Comparison of ENCODE assay signal across 9 mouse cellular contexts in the genomic region with DNA sequence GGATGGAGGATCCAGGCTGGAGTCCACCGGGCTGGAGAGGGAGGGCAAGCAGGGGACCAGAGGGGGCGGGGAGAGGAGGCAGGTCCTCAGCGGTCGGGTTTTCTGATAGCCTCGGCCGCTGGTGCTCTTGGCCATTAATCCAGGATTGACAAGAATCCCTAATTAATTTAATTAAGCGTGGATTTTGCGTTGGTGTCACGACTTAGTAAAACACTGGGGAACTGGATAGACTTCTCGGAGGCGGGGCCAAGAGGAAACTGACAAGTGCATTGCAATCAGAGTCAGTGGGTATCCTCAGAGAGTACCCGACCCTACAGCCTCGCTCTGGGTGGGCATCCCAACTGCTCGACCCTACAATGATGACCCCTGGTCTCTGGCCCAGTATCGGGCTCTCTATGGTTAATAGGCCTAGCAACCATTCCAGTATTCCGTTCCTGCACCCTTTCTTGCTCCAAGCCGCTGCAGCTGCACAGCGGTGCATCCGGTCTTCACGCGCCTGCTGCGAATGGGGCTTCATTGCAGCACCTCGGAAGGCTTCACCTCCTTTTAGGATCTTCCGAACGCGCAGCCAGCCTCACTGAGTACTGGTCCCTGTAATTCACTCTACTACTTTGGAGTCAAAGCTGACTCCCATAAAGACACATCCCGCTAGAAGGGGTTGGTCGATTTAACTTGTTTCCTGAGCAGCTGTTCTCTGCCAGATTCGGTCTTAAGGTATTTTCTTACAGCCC. TPM values are rescaled to one million over a fixed set of nuclear protein-coding genes. Genes with fewer than 3 reads are reported as not detected.
A peak's percentile ranks its signal among the peaks of the same experiment; 100 is the strongest.
DNase-seq lines count a peak whose midpoint lies in the region; ATAC-seq and TF ChIP-seq lines count a peak whose summit lies in the region.
"Had no signal": no experiment of that assay in that cellular context is flagged by ENCODE, and none has a peak within 500 bp of the region (broad histone marks: within the 10 kb centered on the region; RNA-seq: fewer than 3 reads in every experiment).

No protein-coding gene starts in this region.

- no peak for TF ChIP-seq POLR2A in limb, embryonic 14.5 days (IDR thresholded peaks at IDR 0.05; ENCODE audit: borderline replicate concordance, extremely low read depth, insufficient read depth, insufficient read length)

- peak overlapping the region; percentile 69 for H3K4me3 ChIP-seq in embryonic facial prominence, embryonic 10.5 days
- peak overlapping the region; percentile 62 for H3K4me3 ChIP-seq in hindbrain, embryonic 10.5 days
- H3K4me3 ChIP-seq in limb, embryonic 14.5 days (replicated peaks; ENCODE audit: low read length) = peak overlapping the region; percentile 66
- peak overlapping the region; percentile 11; the same call in 1 of the 2 replicates for H3K4me3 ChIP-seq in neural tube, embryonic 15.5 days (replicated peaks)

- under 1% methylated on average over 29 of the region's 29 CpGs for WGBS in embryonic facial prominence, embryonic 10.5 days
- under 1% methylated on average over 29 of the region's 29 CpGs for WGBS in hindbrain, embryonic 10.5 days
- under 1% methylated on average over 28 of the region's 29 CpGs for WGBS in limb, embryonic 14.5 days
- WGBS in neural tube, embryonic 15.5 days = under 1% methylated on average over 29 of the region's 29 CpGs

- no peaks in the 10 kb centered on the region for H3K9me3 ChIP-seq in embryonic facial prominence, embryonic 10.5 days
- no peaks in the 10 kb centered on the region for H3K9me3 ChIP-seq in hindbrain, embryonic 10.5 days
- no peaks in the 10 kb centered on the region for H3K9me3 ChIP-seq in limb, embryonic 14.5 days (ENCODE audit: control insufficient read depth, low read length)
- no peaks in the 10 kb centered on the region for H3K9me3 ChIP-seq in neural tube, embryonic 15.5 days (replicated peaks)

- H3K4me1 ChIP-seq in embryonic facial prominence, embryonic 10.5 days = peaks cover 47% of the 10 kb centered on the region
- H3K4me1 ChIP-seq in hindbrain, embryonic 10.5 days (replicated peaks) = peaks cover 43% of the 10 kb centered on the region
- peaks cover 10% of the 10 kb centered on the region; the same call in 1 of the 2 replicates for H3K4me1 ChIP-seq in limb, embryonic 14.5 days (ENCODE audit: control insufficient read depth, insufficient read depth, low read length)
- peaks cover 37% of the 10 kb centered on the region for H3K4me1 ChIP-seq in neural tube, embryonic 15.5 days

- H3K27me3 ChIP-seq in embryonic facial prominence, embryonic 10.5 days (replicated peaks; ENCODE audit: low read depth, poor library complexity, severe bottlenecking) = peaks cover 75% of the 10 kb centered on the region
- peaks cover 79% of the 10 kb centered on the region for H3K27me3 ChIP-seq in hindbrain, embryonic 10.5 days (ENCODE audit: insufficient read depth, poor library complexity, severe bottlenecking)
- peaks cover 47% of the 10 kb centered on the region for H3K27me3 ChIP-seq in limb, embryonic 14.5 days (ENCODE audit: control insufficient read depth, insufficient read depth, low read length)
- peaks cover 52% of the 10 kb centered on the region for H3K27me3 ChIP-seq in neural tube, embryonic 15.5 days (replicated peaks)

- peak; percentile 10; the same call in 1 of the 2 replicates for ATAC-seq in limb, embryonic 14.5 days (ENCODE audit: low FRiP score, low read depth)
- no peak for ATAC-seq in neural tube, embryonic 15.5 days (ENCODE audit: low FRiP score)
- no peak for ATAC-seq in erythroid progenitor cell, adult 5-6 weeks (replicated peaks; ENCODE audit: low FRiP score, poor library complexity, severe bottlenecking)

- H3K36me3 ChIP-seq in embryonic facial prominence, embryonic 10.5 days (replicated peaks) = no peaks in the 10 kb centered on the region
- H3K36me3 ChIP-seq in hindbrain, embryonic 10.5 days = no peaks in the 10 kb centered on the region
- no peaks in the 10 kb centered on the region for H3K36me3 ChIP-seq in limb, embryonic 14.5 days (ENCODE audit: control insufficient read depth, insufficient read depth, low read length)
- no peaks in the 10 kb centered on the region for H3K36me3 ChIP-seq in neural tube, embryonic 15.5 days

- peak overlapping the region; percentile 87 for H3K27ac ChIP-seq in embryonic facial prominence, embryonic 10.5 days (replicated peaks)
- H3K27ac ChIP-seq in hindbrain, embryonic 10.5 days = peak overlapping the region; percentile 81; the same call in 1 of the 2 replicates
- peak overlapping the region; percentile 65 for H3K27ac ChIP-seq in limb, embryonic 14.5 days (replicated peaks; ENCODE audit: low read depth, low read length)
- no peak overlapping the region for H3K27ac ChIP-seq in neural tube, embryonic 15.5 days (replicated peaks)

- peak; percentile 12 to 42 for DNase-seq in cerebellum, postnatal 14 days
- no peak for DNase-seq in cerebellum, adult 11-12 months
- DNase-seq in CD4-positive, CD25-positive, alpha-beta regulatory T cell, adult 2 months (ENCODE audit: low read depth, low spot score) = peak; percentile 71
- peak; percentile 72 for DNase-seq in embryonic facial prominence, embryonic 10.5 days (ENCODE audit: low spot score)
- peak; percentile 69 for DNase-seq in hindbrain, embryonic 10.5 days (ENCODE audit: low spot score)
- DNase-seq in limb, embryonic 14.5 days (ENCODE audit: low spot score) = no peak

- H3K9ac ChIP-seq in limb, embryonic 14.5 days (ENCODE audit: low read depth, low read length, severe bottlenecking) = peak overlapping the region; percentile 48
- H3K9ac ChIP-seq in neural tube, embryonic 15.5 days (replicated peaks) = no peak overlapping the region

- H3K4me2 ChIP-seq in limb, embryonic 14.5 days (replicated peaks; ENCODE audit: low read depth, low read length, severe bottlenecking) = peak overlapping the region; percentile 67
- peak overlapping the region; percentile 59 for H3K4me2 ChIP-seq in neural tube, embryonic 15.5 days

RNA-seq across cellular contexts. Expression of gene Shox2, which starts 0.8 kb away (rescaled TPM):
- polyA plus RNA-seq in embryonic facial prominence, embryonic 10.5 days (2016; fragmentation: Nextera tagmentation; extraction: Ambion mirVana) = 8.5 and 10.8 TPM in 2 replicates
- 12.3 and 17.2 TPM in 2 replicates for polyA plus RNA-seq in hindbrain, embryonic 10.5 days (2016; fragmentation: Nextera tagmentation; extraction: Ambion mirVana)
- polyA plus RNA-seq in limb, embryonic 14.5 days (2012; rRNA removed) = 58.8 and 83.5 TPM in 2 replicates
- polyA plus RNA-seq in limb, embryonic 14.5 days (2014; fragmentation: Nextera tagmentation; extraction: Ambion mirVana) = 36.5 and 41.5 TPM in 2 replicates
- 8.5 and 13.2 TPM in 2 replicates for polyA plus RNA-seq in neural tube, embryonic 15.5 days (2015; fragmentation: Nextera tagmentation; extraction: Ambion mirVana)
- total RNA-seq in erythroid progenitor cell, adult 5-6 weeks (2015; ENCODE audit: low replicate concordance) = not detected in 2 replicates
- total RNA-seq in erythroid progenitor cell, adult 5-6 weeks (2017; ENCODE audit: low replicate concordance) = 1.4 TPM in 1 of 2 replicates, not detected in the other
- polyA plus RNA-seq: large intestine, adult 2 months had no signal

RNA-seq across cellular contexts. Expression of gene Rsrc1, which starts 1.2 kb away (rescaled TPM):
- 42.0 and 45.0 TPM in 2 replicates for polyA plus RNA-seq in embryonic facial prominence, embryonic 10.5 days (2016; fragmentation: Nextera tagmentation; extraction: Ambion mirVana)
- 31.7 and 38.2 TPM in 2 replicates for polyA plus RNA-seq in hindbrain, embryonic 10.5 days (2016; fragmentation: Nextera tagmentation; extraction: Ambion mirVana)
- polyA plus RNA-seq in limb, embryonic 14.5 days (2012; rRNA removed) = 17.1 and 22.9 TPM in 2 replicates
- 41.8 and 41.9 TPM in 2 replicates for polyA plus RNA-seq in limb, embryonic 14.5 days (2014; fragmentation: Nextera tagmentation; extraction: Ambion mirVana)
- polyA plus RNA-seq in neural tube, embryonic 15.5 days (2015; fragmentation: Nextera tagmentation; extraction: Ambion mirVana) = 26.7 and 29.9 TPM in 2 replicates
- 5.4 and 6.5 TPM in 2 replicates for total RNA-seq in erythroid progenitor cell, adult 5-6 weeks (2015; ENCODE audit: low replicate concordance)
- total RNA-seq in erythroid progenitor cell, adult 5-6 weeks (2017; ENCODE audit: low replicate concordance) = 7.6 and 10.4 TPM in 2 replicates

Comparison
In these comparisons a context has a peak if more than half of its experiments do, and no peak if none do; other contexts are left out.
1. DNase-seq: peak in cerebellum, postnatal 14 days (2 of 2), CD4-positive, CD25-positive, alpha-beta regulatory T cell, adult 2 months (single experiment), embryonic facial prominence, embryonic 10.5 days (single experiment) and hindbrain, embryonic 10.5 days (single experiment); none in cerebellum, adult 11-12 months (single experiment) and limb, embryonic 14.5 days (single experiment).
2. H3K4me3 ChIP-seq: peak in every context shown above with its lines; median percentile 69 in embryonic facial prominence, embryonic 10.5 days; 66 in limb, embryonic 14.5 days; 62 in hindbrain, embryonic 10.5 days; 11 in neural tube, embryonic 15.5 days.